Mouse (Mus musculus) spleen, postnatal 4 days (tissue): ENCODE data around the gene Mpped1.

ENCODE experiments used
- DNase-seq, 2 experiments: peaks; one replicate each; pipeline ENCODE4 v3.0.0; 2022; ENCODE audit warnings: low spot score in 2 of 2

Mpped1 gene

GRCm38 (mm10) chr15:83883821-83884220, 104.6 kb downstream of the Mpped1 start:
- no peak for DNase-seq

DNA sequence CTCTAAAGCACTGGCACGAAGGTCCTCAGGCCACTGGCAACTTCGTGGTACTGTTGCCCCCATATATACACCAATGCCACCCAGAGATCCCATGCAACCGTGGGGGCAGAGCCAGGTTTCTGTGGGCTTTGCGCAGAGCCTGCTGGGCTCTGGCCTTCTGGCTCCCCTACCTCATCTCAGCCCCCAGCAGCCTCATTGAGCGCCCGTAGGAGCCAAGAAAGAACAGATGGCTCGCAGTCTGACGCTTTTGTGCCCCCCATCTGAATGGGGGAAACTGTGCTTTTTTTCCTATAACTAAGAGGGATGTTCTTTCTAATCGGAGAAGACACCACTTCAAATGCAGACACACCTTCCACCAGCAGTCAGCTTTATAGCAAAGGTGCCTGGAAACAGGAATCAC, 105.0 kb downstream of the Mpped1 start:
- no peak for DNase-seq

- no peak for DNase-seq
Observed at GRCm38 (mm10) chr15:83892871-83893270, 113.6 kb downstream of the Mpped1 start.

GRCm38 (mm10) chr15:83894261-83894660, 115.0 kb downstream of the Mpped1 start:
- DNase-seq: no peak

DNA sequence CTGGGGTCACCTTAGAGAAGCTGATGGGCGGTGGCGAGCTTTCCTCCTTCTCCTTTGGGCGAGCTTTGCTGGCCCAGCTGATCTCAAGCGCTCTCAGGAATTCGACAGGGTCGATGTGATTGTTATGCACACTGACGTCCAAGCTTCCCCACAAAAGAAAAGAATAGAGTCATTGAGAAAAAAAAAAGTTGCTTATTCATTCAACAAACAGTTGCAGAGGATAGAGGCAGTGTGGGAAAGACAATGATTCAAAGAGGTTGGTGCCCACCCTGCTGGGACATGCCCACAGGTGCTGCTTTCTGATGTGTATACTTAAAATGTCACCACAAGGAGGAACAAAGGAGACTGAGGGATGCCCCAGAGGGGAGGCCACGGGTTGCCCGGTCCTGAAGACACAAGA, 116.7 kb downstream of the Mpped1 start:
- no peak for DNase-seq

GRCm38 (mm10) chr15:83897286-83897685, 118.0 kb downstream of the Mpped1 start:
- DNase-seq: no peak

DNA sequence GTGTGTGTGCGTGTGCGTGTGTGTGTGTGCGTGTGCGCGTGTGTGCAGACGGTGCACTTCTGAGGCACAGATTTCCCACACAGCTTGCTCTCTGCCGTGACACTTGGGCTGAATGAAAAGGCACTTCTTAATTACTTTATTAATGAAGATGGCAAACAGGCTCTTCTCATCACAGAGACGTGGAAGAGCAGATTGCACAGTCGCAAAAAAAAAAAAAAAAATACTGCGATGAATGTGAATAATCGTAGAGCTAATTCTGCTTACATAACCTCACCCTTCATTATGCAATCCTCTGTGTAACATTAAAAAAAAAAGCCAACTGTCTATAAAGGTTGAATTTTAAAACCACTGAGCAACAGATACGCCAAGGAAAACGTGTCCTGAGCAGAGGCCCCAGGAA, 127.2 kb downstream of the Mpped1 start:
- DNase-seq: no peak
